Mouse (Mus musculus) hindbrain, embryonic 15.5 days (tissue): ENCODE data around the gene Senp7. TPM values are rescaled to one million over a fixed set of nuclear protein-coding genes. Genes with fewer than 3 reads are reported as not detected.
A peak's percentile ranks its signal among the peaks of the same experiment; 100 is the strongest.
"Not testable (repeated sequence)": the region's sequence is repeated elsewhere in the genome, so short reads cannot be mapped to it uniquely, and the experiment has no call there.

Experiments
- ATAC-seq: fragments of 200-750 bp; cut with Nextera tagmentation; 2 replicates; pipeline ENCODE4 v1.8.0; 2017; ENCODE audit warnings: low read depth, moderate number of reproducible peaks, moderate TSS enrichment; ENCODE audit not compliant: low FRiP score
- H3K27ac ChIP-seq: fragments of 300-500 bp; sonication (generic); replicated peaks from 2 replicates; pipeline ENCODE4 v1.5.1; 2015; ENCODE audit warnings: mild to moderate bottlenecking, inconsistent platforms
- H3K27me3 ChIP-seq: fragments of 300-500 bp; sonication (generic); 2 replicates; pipeline ENCODE4 v1.6.1; 2015; ENCODE audit warnings: control low read depth, inconsistent platforms
- H3K36me3 ChIP-seq: fragments of 300-500 bp; sonication (generic); 2 replicates; pipeline ENCODE4 v1.6.1; 2015; ENCODE audit warnings: control low read depth, inconsistent platforms
- H3K4me1 ChIP-seq: fragments of 300-500 bp; sonication (generic); replicated peaks from 2 replicates; pipeline ENCODE4 v1.6.1; 2015; ENCODE audit warnings: control low read depth, inconsistent platforms
- H3K4me2 ChIP-seq: fragments of 300-500 bp; sonication (generic); 2 replicates; pipeline ENCODE4 v1.6.1; 2015; ENCODE audit warnings: moderate library complexity, mild to moderate bottlenecking, inconsistent platforms
- H3K4me3 ChIP-seq: fragments of 300-500 bp; sonication (generic); 2 replicates; pipeline ENCODE4 v1.5.1; 2015; ENCODE audit warnings: mild to moderate bottlenecking, inconsistent platforms
- H3K9ac ChIP-seq: fragments of 300-500 bp; sonication (generic); 2 replicates; pipeline ENCODE4 v1.6.1; 2015; ENCODE audit warnings: inconsistent platforms
- H3K9me3 ChIP-seq: fragments of 300-500 bp; sonication (generic); 2 replicates; pipeline ENCODE4 v1.6.1; 2016; ENCODE audit warnings: control low read depth, inconsistent platforms
- WGBS: fragments of 180-500 bp; shearing (Covaris S2); methylation state at CpG from one replicate; pipeline ENCODE4 v1.1.7; 2015; 5-methylcytosine and 5-hydroxymethylcytosine counted together
- polyA plus RNA-seq: library from polyadenylated mRNA; unstranded; fragments of >200 nt; fragmentation: Nextera tagmentation; extraction: Ambion mirVana; gene quantifications from 2 replicates; pipeline ENCODE4 v1.2.1, GENCODE M21; 2015

Senp7 gene
- polyA plus RNA-seq, 1 experiment from 2014 or later: 45.5 TPM

DNA sequence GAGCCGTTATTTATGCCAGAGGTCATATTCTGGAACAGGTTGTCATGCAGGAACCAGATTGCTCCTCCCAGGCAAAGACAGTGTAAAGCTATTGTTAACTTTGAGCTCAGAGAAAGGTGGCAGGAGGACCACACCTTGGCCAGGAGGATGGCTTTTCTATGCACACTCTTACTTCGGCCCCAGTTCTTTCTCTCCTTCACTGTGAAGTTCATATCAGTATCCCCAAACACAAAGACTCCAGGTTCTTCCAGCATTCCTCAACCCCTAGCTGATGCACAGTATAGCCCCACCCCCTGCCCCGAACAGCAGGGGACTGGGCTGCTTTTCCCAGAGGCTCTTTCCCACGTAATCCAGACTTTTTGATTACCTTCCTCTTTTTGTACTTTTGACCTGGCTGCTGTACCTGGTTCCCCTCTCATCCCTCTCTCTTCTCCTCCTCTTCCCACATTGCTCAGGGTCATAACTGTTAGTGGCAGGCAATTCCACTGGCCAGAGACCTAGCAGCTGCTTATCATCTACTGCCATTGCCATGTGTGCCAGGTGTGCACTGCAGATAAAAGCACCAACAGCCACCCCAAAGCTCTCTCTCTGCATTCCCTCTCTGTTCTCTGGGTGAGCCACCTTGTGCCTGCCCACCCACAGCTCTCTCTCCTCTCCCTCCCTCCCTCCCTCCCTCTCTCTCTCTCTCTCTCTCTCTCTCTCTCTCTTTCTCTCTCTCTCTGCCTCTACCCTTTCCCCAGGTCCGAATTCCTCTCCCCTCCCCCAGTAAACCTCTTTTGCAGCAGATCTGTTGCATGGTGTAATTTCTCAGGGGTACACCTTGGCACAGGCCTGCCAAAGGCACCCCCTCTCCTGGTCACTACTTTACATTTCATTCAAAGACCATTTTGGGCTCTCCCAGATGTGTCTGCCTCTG is 23.4 kb downstream of the Senp7 start:
- H3K36me3 ChIP-seq: no peaks in the 10 kb centered on the region
- no peak overlapping the region for H3K4me3 ChIP-seq
- H3K27me3 ChIP-seq: no peaks in the 10 kb centered on the region
- ATAC-seq: no peak
- no peak overlapping the region for H3K9ac ChIP-seq
- H3K27ac ChIP-seq: no peak overlapping the region
- no peak overlapping the region for H3K4me2 ChIP-seq
- H3K9me3 ChIP-seq: no peaks in the 10 kb centered on the region
- H3K4me1 ChIP-seq: peaks cover 8% of the 10 kb centered on the region
- WGBS: 45% methylated on average over 5 of the region's 5 CpGs

DNA sequence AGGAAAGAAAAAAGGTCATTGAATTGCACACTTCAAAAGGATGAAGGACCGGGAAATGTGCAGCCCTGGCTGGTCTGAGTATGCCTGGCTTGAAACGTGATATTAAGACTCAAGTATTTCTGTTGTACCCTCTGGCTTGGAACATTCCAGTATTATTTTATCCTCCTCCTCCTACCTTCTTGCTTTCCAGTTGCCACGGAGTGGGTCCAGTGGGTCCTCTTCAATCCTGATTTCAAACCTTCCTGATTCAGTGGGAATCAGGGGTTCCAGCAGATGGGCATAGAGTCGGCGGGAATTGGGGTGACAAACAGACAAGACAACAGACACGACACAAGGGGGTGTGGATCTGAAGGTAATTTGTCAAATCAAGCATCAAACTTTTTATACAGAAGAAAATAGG is 24.4 kb downstream of the Senp7 start:
- no peak for ATAC-seq
- Histone ChIP-seq H3K27me3 (no peaks in the 10 kb centered on the region), H3K36me3 (no peaks in the 10 kb centered on the region), H3K9me3 (no peaks in the 10 kb centered on the region), H3K9ac (no peak overlapping the region), H3K27ac (no peak overlapping the region), H3K4me1 (peaks cover 17% of the 10 kb centered on the region), H3K4me2 (no peak overlapping the region), H3K4me3 (no peak overlapping the region)
- WGBS: 79% methylated on average over 6 of the region's 6 CpGs

- H3K27me3 ChIP-seq, H3K4me3 ChIP-seq, H3K9me3 ChIP-seq, H3K27ac ChIP-seq, H3K36me3 ChIP-seq, ATAC-seq, H3K4me2 ChIP-seq, H3K9ac ChIP-seq: not testable (repeated sequence)
- peaks cover 17% of the 10 kb centered on the region for H3K4me1 ChIP-seq
- 91% methylated on average over 6 of the region's 6 CpGs for WGBS
Observed at GRCm38 (mm10) chr16:56073150-56073549, 25.0 kb downstream of the Senp7 start.

DNA sequence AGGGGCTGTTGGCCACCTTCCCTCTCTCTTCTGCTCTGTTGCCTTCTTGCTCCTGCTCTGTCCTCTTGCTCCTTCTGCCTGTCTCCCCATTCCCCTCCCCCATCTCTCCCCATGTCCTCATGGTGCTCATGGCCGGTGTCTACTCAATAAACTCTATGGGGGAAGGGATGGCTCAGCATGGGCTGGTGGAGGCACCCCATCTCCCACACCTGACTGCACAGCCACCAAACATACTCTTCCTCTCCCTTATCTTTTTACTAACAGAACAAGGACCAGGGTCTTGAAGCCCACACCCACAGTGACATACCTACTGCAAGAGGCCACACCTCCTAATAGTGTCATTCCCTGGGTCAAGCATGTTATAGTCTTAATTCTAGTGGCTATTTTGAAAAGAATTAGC is 26.0 kb downstream of the Senp7 start:
- H3K4me2 ChIP-seq: no peak overlapping the region
- no peak overlapping the region for H3K27ac ChIP-seq
- no peaks in the 10 kb centered on the region for H3K27me3 ChIP-seq
- peak; percentile 10; the same call in 1 of the 2 replicates for ATAC-seq
- 83% methylated on average over 1 of the region's 1 CpGs for WGBS
- H3K4me1 ChIP-seq: peaks cover 17% of the 10 kb centered on the region
- H3K9me3 ChIP-seq: no peaks in the 10 kb centered on the region
- no peak overlapping the region for H3K9ac ChIP-seq
- no peaks in the 10 kb centered on the region for H3K36me3 ChIP-seq
- no peak overlapping the region for H3K4me3 ChIP-seq

- Histone ChIP-seq H3K36me3 (no peaks in the 10 kb centered on the region), H3K27me3 (no peaks in the 10 kb centered on the region), H3K9me3 (no peaks in the 10 kb centered on the region), H3K9ac (peak overlapping the region; percentile 91; the same call in 1 of the 2 replicates), H3K4me3 (no peak overlapping the region), H3K4me2 (peak overlapping the region; percentile 58), H3K27ac (peak overlapping the region; percentile 99), H3K4me1 (peaks cover 17% of the 10 kb centered on the region)
- peak; percentile 31; the same call in 1 of the 2 replicates for ATAC-seq
- 79% methylated on average over 5 of the region's 5 CpGs for WGBS
Observed at GRCm38 (mm10) chr16:56074565-56074964, 26.4 kb downstream of the Senp7 start.

DNA sequence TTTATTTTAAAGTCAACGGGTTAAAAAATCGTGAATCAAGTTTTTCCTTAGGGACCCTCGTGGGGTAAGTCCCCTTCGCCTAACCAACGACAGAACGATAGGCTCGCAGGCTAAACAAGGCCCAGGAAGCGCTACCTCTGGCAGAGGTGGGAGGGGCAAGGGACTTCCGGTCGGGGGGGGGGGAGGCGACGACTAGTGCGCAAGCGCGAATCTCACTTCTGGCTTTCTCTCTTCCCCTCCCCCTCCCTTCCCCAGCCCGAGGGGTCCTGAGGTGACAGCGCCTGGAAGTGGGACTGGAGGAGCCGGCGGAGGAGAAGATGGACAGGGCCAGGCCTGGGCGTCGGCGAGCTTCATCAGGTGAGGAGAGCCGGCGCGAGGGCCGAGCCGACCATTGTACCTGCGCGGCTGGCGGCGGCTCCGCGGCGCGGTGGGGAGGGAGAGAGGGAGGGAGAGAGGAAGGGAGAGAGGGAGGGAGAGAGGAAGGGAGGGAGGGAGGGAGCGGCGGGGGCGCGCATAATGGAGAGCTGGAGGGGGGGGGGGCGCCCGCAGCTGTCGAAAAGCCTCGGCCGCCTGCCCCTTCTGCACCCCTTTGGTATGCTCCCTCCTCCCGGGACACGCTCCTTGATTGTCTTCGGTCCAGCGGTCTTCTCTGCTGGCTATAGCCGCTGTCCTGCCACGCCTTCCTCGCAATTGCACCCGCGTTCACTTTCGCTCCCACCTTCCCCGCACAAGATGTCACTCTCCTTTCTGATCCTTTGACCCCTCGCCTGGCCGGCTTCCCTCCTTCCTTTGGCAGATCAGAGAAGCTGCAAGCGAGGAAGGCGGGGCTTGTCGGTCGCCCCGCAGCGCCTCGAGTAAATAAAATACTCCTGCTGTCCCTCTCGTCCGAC is 27.3 kb downstream of the Senp7 start:
- Histone ChIP-seq H3K36me3 (no peaks in the 10 kb centered on the region), H3K9ac (peak overlapping the region; percentile 91), H3K9me3 (no peaks in the 10 kb centered on the region), H3K27me3 (no peaks in the 10 kb centered on the region), H3K27ac (peak overlapping the region; percentile 99), H3K4me1 (peaks cover 17% of the 10 kb centered on the region), H3K4me2 (peak overlapping the region; percentile 58), H3K4me3 (peak overlapping the region; percentile 94)
- peak; percentile 93 for ATAC-seq
- WGBS: 0% methylated on average over 43 of the region's 66 CpGs

DNA sequence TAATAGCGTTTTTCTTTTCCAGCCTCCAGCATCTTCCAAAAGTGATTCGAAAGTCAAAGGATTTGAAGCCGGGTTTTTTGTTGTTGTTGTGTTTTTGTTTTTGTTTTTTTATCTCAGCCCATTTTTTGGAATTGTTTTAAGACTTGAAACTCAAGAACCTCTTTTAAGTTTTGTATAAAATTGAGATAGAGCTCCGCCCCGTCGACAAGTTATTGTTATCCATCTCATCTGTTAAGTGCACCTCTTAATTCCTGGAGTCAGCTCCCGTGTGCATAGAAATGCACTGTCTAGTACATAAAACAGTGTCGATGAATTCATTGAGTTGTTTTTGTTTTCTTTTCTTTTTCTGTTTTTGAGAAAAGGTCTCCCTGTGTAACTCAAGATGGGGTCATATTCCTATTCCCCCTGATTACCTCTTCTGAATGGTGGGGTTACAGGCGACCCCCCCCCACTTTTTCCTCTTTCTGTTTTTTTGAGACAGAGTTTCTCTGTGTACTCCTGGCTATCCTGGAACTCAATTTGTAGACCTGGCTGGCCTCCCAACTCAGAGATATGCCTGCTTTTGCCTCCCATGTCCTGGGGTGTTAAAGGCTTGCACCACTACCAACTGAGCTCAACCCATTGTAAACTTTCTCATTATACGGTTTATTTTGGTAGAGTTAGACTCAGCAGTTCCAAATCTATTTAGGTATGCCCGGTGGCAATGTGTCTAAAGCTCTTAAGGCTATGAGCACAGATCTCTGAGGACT is 28.2 kb downstream of the Senp7 start:
- Histone ChIP-seq H3K4me2 (peak overlapping the region; percentile 58), H3K4me1 (peaks cover 17% of the 10 kb centered on the region), H3K36me3 (no peaks in the 10 kb centered on the region), H3K27ac (peak overlapping the region; percentile 99), H3K9me3 (no peaks in the 10 kb centered on the region), H3K27me3 (no peaks in the 10 kb centered on the region), H3K9ac (peak overlapping the region; percentile 91), H3K4me3 (peak overlapping the region; percentile 94)
- no peak for ATAC-seq
- WGBS: 9% methylated on average over 11 of the region's 11 CpGs

GRCm38 (mm10) chr16:56079419-56079818 is 31.3 kb downstream of the Senp7 start:
- 98% methylated on average over 1 of the region's 1 CpGs for WGBS

DNA sequence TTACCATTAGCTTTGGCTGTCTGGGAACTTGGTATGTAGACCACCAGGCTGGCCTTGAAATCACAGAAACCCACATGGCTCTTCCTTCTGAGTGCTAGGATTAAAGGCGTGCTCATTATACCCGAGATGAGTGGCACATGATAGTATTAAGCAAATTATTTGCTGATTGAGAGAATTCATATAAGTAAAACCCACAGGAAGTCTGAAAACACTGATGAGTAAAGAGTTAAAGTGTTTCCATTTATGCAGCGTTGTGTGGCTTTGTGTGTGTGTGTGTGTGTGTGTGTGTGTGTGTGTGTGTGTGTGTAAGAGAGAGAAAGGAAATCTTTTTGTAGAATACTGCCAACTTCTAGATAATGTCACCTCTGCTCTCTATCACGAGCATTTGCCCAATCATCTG is 33.6 kb downstream of the Senp7 start:
- no peak overlapping the region for H3K27ac ChIP-seq

More at GRCm38 (mm10) chr16:56079419-56079818, 31.3 kb downstream of the Senp7 start:
- no peak overlapping the region for H3K4me2 ChIP-seq
- peaks cover 17% of the 10 kb centered on the region for H3K4me1 ChIP-seq
- H3K9ac ChIP-seq: no peak overlapping the region
- no peak overlapping the region for H3K4me3 ChIP-seq
- no peaks in the 10 kb centered on the region for H3K9me3 ChIP-seq
- ATAC-seq: no peak
- no peaks in the 10 kb centered on the region for H3K27me3 ChIP-seq
- peaks cover 6% of the 10 kb centered on the region; the same call in 1 of the 2 replicates for H3K36me3 ChIP-seq
- H3K27ac ChIP-seq: no peak overlapping the region

DNA sequence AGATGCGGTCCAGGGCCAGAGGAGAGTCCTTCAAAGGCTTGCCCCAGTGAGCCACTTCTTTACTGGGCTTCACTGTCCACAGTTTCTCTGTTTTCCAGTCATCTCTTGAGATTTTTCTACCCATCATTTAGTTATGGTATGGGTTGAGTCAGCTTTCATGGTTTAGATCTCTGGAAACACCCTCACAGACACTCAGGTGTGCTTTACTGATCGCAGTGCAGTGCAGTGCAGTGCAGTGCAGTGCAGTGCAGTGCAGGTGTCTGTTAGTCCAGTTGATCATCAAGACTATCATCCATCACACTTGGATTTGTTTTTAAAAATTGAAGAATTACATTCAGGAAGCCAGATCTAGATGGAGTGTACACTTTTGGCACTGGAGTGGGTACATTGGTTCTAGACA is 38.2 kb downstream of the Senp7 start:
- H3K4me1 ChIP-seq: no peaks in the 10 kb centered on the region
- no peak overlapping the region for H3K4me2 ChIP-seq
- peaks cover 14% of the 10 kb centered on the region; the same call in 1 of the 2 replicates for H3K36me3 ChIP-seq
- H3K4me3 ChIP-seq: no peak overlapping the region
- no peaks in the 10 kb centered on the region for H3K27me3 ChIP-seq
- ATAC-seq: no peak
- no peak overlapping the region for H3K27ac ChIP-seq
- 91% methylated on average over 2 of the region's 2 CpGs for WGBS
- H3K9ac ChIP-seq: no peak overlapping the region
- H3K9me3 ChIP-seq: no peaks in the 10 kb centered on the region

More for the DNA sequence above, 33.6 kb downstream of the Senp7 start:
- Histone ChIP-seq H3K9ac (no peak overlapping the region), H3K4me2 (no peak overlapping the region), H3K4me1 (peaks cover 7% of the 10 kb centered on the region), H3K9me3 (no peaks in the 10 kb centered on the region), H3K4me3 (no peak overlapping the region), H3K36me3 (peaks cover 9% of the 10 kb centered on the region; the same call in 1 of the 2 replicates), H3K27me3 (no peaks in the 10 kb centered on the region)
- ATAC-seq: no peak
- 89% methylated on average over 4 of the region's 4 CpGs for WGBS

DNA sequence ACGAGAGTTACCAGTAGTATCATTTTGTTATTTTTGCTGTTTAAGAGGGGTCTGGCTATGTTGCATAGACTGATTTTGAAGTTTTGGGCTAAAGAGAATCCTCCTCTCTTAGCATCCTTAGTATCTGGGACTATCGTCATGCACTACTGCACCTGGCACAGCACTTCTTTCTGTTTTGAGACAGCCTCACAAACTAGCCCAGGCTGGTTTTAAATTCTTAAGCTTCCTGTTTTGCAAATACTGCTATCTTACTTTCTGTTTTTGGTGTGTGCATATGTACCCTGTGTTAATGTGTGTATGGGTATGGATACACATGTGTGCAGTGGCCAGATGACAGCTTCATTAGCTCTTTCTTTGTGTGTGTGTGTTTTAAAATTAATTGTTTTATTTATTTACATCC is 42.2 kb downstream of the Senp7 start:
- Histone ChIP-seq H3K9ac (no peak overlapping the region), H3K27ac (no peak overlapping the region), H3K4me1 (no peaks in the 10 kb centered on the region), H3K9me3 (no peaks in the 10 kb centered on the region), H3K4me2 (no peak overlapping the region), H3K4me3 (no peak overlapping the region), H3K27me3 (no peaks in the 10 kb centered on the region), H3K36me3 (peaks cover 11% of the 10 kb centered on the region; the same call in 1 of the 2 replicates)
- 96% methylated on average over 2 of the region's 2 CpGs for WGBS
- ATAC-seq: peak; percentile 42; the same call in 1 of the 2 replicates
